In the genomic region with DNA sequence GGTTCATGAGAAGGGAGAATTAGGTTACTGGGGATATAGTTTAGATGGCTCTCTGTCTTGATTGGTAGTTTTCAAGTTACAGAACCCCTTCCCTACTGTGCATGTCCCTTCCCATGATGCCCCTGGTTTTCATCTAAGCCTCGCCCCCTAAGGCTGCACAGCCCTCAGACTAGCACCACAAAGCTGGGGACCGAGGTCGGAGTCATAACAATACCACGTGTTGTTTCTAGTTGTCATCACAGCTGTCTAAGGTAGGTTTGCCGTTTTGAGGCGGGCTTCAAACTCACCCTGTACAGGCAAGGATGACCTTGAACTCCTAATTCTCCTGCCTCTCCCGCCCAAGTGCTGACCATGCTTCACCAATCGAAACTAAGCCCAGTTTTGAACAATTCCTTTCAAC, we compare ENCODE assay signal across 28 mouse cellular contexts. TPM values are rescaled to one million over a fixed set of nuclear protein-coding genes. Genes with fewer than 3 reads are reported as not detected.
DNase-seq lines count a peak whose midpoint lies in the region; ATAC-seq and TF ChIP-seq lines count a peak whose summit lies in the region.
"Had no signal": no experiment of that assay in that cellular context is flagged by ENCODE, and none has a peak within 500 bp of the region (broad histone marks: within the 10 kb centered on the region; RNA-seq: fewer than 3 reads in every experiment).

No protein-coding gene starts in this region.

- ATAC-seq in G1E (ENCODE audit: extremely low read depth, insufficient number of reproducible peaks, low FRiP score, poor library complexity, severe bottlenecking) = no peak
- peak; percentile 45 for ATAC-seq in inflammation-experienced regulatory T-cells, adult 6 months
- ATAC-seq: hindbrain, postnatal 0 days; liver, embryonic 12.5 days; liver, postnatal 0 days; midbrain, embryonic 16.5 days had no signal

- no peak overlapping the region for H3K27ac ChIP-seq in kidney, adult 2 months (ENCODE audit: insufficient read depth, low read depth, low read length)
- H3K27ac ChIP-seq: embryonic facial prominence, embryonic 10.5 days; embryonic facial prominence, embryonic 15.5 days; forebrain, embryonic 12.5 days; hindbrain, embryonic 10.5 days; hindbrain, postnatal 0 days; kidney, postnatal 0 days; liver, embryonic 12.5 days; stomach, postnatal 0 days had no signal

- H3K9me3 ChIP-seq in G1E (replicated peaks) = peaks cover 7% of the 10 kb centered on the region
- H3K9me3 ChIP-seq: embryonic facial prominence, embryonic 10.5 days; embryonic facial prominence, embryonic 15.5 days; forebrain, embryonic 12.5 days; liver, embryonic 12.5 days had no signal

- peak overlapping the region; percentile 23; the same call in 1 of the 2 replicates for H3K4me3 ChIP-seq in G1E (ENCODE audit: low read depth, low read length)
- H3K4me3 ChIP-seq in kidney, adult 2 months (ENCODE audit: insufficient read depth, low read depth, low read length) = no peak overlapping the region
- H3K4me3 ChIP-seq: embryonic facial prominence, embryonic 10.5 days; embryonic facial prominence, embryonic 15.5 days; forebrain, embryonic 12.5 days; hindbrain, embryonic 10.5 days; liver, embryonic 12.5 days had no signal

- H3K36me3 ChIP-seq in G1E (replicated peaks) = no peaks in the 10 kb centered on the region
- no peaks in the 10 kb centered on the region for H3K36me3 ChIP-seq in kidney, adult 2 months (ENCODE audit: control insufficient read depth, insufficient read depth, low read length)
- H3K36me3 ChIP-seq: embryonic facial prominence, embryonic 10.5 days; embryonic facial prominence, embryonic 15.5 days; forebrain, embryonic 12.5 days; hindbrain, embryonic 10.5 days; liver, embryonic 12.5 days had no signal

- DNase-seq in 416B (ENCODE audit: low read depth) = peak; percentile 48
- DNase-seq in CD4-positive helper T cell, adult 2 months (ENCODE audit: low read depth, low spot score) = peak; percentile 48
- no peak for DNase-seq in G1E (ENCODE audit: low spot score)
- DNase-seq in kidney, adult 2 months = no peak
- no peak for DNase-seq in right cerebral cortex, adult 2 months (ENCODE audit: low spot score in 2 of 2)
- DNase-seq in spleen, postnatal 10 days (ENCODE audit: low spot score in 2 of 2) = no peak
- DNase-seq: adrenal gland, postnatal 36 days; cerebellum, adult 8-10 months; cerebellum, postnatal 25 days; gastrocnemius, postnatal 10 days; heart, postnatal 14 days; kidney, adult 18-20 months; kidney, postnatal 4 days; left cerebral cortex, postnatal 4 days; liver, postnatal 0 days; lung, postnatal 36 days; thymus, adult 18-20 months; thymus, postnatal 36 days had no signal

- no peak for TF ChIP-seq POLR2A in kidney, adult 2 months (IDR thresholded peaks at IDR 0.05; ENCODE audit: low read depth, low read length)

- peaks cover 5% of the 10 kb centered on the region; the same call in 1 of the 2 replicates for H3K27me3 ChIP-seq in G1E (ENCODE audit: insufficient read depth, low read length)
- H3K27me3 ChIP-seq in kidney, adult 2 months (replicated peaks; ENCODE audit: control insufficient read depth, insufficient read depth, low read length) = no peaks in the 10 kb centered on the region
- H3K27me3 ChIP-seq: embryonic facial prominence, embryonic 15.5 days; forebrain, embryonic 12.5 days; liver, embryonic 12.5 days had no signal

- WGBS in kidney, adult 2 months = 73% methylated on average over 8 of the region's 8 CpGs

- H3K4me1 ChIP-seq in G1E (ENCODE audit: insufficient read depth, low read depth, low read length) = peaks cover 20% of the 10 kb centered on the region
- H3K4me1 ChIP-seq in kidney, adult 2 months (ENCODE audit: control insufficient read depth, insufficient read depth, low read length) = peaks cover 5% of the 10 kb centered on the region; the same call in 1 of the 2 replicates
- H3K4me1 ChIP-seq: embryonic facial prominence, embryonic 10.5 days; embryonic facial prominence, embryonic 15.5 days; forebrain, embryonic 12.5 days; hindbrain, embryonic 10.5 days; liver, embryonic 12.5 days had no signal

- TF ChIP-seq CTCF in G1E (IDR thresholded peaks at IDR 0.05; ENCODE audit: low read depth, low read length) = no peak
- no peak for TF ChIP-seq CTCF in kidney, adult 2 months (conservative IDR thresholded peaks at IDR 0.05; ENCODE audit: insufficient read depth, insufficient read length, low read depth, low read length)

RNA-seq across cellular contexts. Expression of a gene that starts 52.4 kb away (rescaled TPM):
- total RNA-seq in G1E (2014; fragmentation: Nextera tagmentation) (31.6 and 34.3 TPM in 2 replicates), G1E (2017) (24.6 and 26.2 TPM in 2 replicates)
- polyA plus RNA-seq in G1E (2012) = 12.8 and 19.3 TPM in 2 replicates
- 1 to 10 TPM; 3.3 to 5.9 (median 5.4) TPM for polyA plus RNA-seq in inflammation-experienced regulatory T-cells, adult 6 months (2017; shearing (Covaris generic))
- polyA plus RNA-seq in kidney, adult 2 months (2012; rRNA removed) = 31.1 and 34.6 TPM in 2 replicates

RNA-seq across cellular contexts. Expression of a gene that starts 55.2 kb away (rescaled TPM):
- 17.7 and 22.4 TPM in 2 replicates for total RNA-seq in G1E (2014; fragmentation: Nextera tagmentation)
- 33.1 and 40.3 TPM in 2 replicates for total RNA-seq in G1E (2017)
- polyA plus RNA-seq in G1E (2012) = 24.8 and 30.0 TPM in 2 replicates
- 10 to 100 TPM; 31.9 to 59.6 (median 36.2) TPM for polyA plus RNA-seq in inflammation-experienced regulatory T-cells, adult 6 months (2017; shearing (Covaris generic))
- polyA plus RNA-seq in kidney, adult 2 months (2012; rRNA removed) = 299 and 319 TPM in 2 replicates

Comparison
In these comparisons a context has a peak if more than half of its experiments do, and no peak if none do; other contexts are left out.
1. DNase-seq: peak in 416B (single experiment) and CD4-positive helper T cell, adult 2 months (single experiment); none in G1E (single experiment), kidney, adult 2 months (single experiment), right cerebral cortex, adult 2 months (0 of 2) and spleen, postnatal 10 days (0 of 2).